Mouse (Mus musculus) heart, postnatal 14 days (tissue): ENCODE results near the gene C8g. TPM values are rescaled to one million over a fixed set of nuclear protein-coding genes. Genes with fewer than 3 reads are reported as not detected.

Experiments
- DNase-seq, 2 experiments: peaks; one replicate each; pipeline ENCODE4 v3.0.0; 2021 to 2022
- intact Hi-C: fragments of 180-260 bp; cut with DNase I; formaldehyde crosslinking; loops from one replicate; pipeline ENCODE4 v1.15.1; 2025
- long read RNA-seq, 2 experiments: library from polyadenylated mRNA; stranded (forward); transcript quantifications; one replicate each; pipeline ENCODE4 v2.0.0; 2021
- total RNA-seq, 2 experiments: library from RNA; stranded (reverse); gene quantifications; 2 replicates each; pipeline ENCODE4 v1.2.3; 2021

The C8g gene
- total RNA-seq = under 1 TPM; 0.51 to 0.98 TPM
- long read RNA-seq, experiment 1, partial matches to known transcripts = 0 of 2 reads
- long read RNA-seq, experiment 1, other reads (novel, unspliced or antisense) = 1 of 2 reads
- long read RNA-seq, experiment 2, partial matches to known transcripts = 0 of 1 reads
- long read RNA-seq, experiment 2, other reads (novel, unspliced or antisense) = 0 of 1 reads

DNA sequence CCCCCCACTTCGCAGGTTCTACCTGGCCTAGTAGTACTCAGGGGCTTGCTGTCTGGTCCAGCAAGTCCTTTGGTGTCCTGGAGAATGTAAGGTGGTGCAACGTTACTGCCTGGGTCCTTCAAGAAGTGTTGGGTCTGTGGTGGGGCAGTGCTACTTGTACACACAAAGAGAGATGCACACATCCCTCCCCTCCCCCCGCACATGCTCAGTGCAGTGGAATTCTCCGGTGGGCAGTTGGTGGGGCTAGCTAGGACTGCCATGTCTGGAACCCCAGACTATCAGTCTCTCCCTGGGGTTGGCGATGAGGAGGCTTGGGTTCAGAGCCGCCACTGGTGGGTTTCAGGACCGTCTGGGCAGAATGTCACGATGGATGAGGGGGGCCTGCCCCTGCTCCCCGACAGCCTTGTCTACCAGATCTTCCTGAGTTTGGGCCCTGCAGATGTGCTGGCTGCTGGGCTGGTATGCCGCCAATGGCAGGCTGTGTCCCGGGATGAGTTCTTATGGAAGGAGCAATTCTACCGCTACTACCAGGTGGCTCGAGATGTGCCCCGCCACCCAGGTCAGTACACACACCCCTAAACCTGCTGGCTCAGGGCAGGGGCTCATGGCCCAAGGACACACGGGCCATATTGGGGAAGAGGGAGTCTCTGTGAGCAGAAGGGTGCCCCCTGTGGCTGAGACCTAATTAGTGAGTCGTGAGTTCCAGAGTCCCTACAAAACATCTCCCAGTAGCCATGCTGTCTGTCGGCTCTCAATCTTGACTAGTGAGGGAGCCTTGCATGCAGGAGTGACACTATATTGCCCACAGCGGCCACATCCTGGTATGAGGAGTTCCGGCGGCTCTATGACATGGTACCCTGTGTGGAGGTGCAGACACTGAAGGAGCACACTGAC lies at the start of gene C8g:
Gene C8g, minus strand, starts transcription at position 127 of the 894 bp plus-strand sequence.
- DNase-seq = no peak
- intact Hi-C loops = no loop called here

DNA sequence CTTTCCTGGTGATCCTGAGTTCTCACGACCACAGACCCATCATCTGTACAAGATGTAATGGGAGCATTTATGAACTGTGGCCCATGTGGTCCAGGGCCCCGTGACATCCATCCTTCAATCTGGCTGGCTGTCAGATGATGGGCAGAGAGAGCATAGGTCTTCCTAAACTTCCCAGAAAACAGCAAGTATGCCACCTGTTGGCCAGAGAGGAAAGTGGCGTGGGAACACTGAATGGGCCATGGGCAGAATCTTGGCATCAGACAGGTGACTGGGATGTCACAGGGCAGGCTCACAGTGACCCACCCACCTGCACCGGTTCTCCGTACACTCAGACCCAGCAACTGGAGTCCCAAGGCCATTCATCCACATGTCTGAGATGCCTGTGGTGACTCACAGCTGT lies 49.7 kb upstream of the C8g start:
- intact Hi-C loops = loop anchor here (2.0 to 5.0 kb wide), 2 partner anchors 40 to 129 kb away; partner anchors contain the start of gene Fut7
- peak; percentile 31 to 65 for DNase-seq

DNA sequence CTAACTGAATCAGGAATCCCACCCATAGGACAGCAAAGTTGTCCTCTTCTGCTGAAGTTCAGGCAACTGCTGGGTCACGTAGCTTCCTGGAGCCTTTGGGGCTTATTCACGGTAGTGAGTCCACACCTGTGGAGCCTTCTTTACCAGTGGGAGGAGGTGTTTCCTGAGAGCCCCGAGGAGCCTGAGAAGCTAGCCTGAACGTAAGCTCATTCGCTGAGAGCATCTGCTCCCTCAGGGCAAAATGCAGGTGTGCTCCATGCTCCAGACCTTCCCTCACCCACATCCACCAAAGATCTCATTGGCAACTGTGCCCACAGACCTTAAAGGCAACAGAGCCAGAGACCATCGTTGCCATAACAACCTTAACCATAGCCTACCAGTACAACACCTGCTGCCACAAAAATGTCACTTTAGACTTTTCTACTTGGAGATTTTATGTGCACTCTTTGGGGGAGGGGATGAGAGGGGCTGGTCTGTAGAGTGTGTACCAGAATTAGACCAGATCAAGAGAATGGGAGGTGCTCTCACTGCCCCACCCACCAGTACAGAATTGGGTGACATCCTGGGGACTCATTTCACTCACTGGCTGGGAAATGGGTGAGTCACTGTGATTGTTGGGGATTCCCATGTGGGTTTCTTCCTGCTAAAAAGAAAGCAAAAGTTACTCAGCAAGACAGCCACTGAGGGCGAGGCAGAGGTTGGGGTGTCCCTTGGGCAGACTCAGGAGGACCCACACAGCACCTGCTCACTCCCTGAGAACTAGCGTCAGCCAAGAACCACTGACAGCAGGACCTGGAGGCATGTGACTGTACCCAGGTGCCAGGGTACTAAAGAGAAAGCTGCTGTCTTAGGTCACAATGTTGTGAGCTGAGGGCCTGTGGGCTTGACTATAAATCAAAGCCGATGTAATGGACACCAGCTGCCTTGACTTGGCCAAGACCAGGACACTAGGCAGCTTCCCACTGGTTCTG lies 47.8 kb upstream of the C8g start:
- no peak for DNase-seq
- intact Hi-C loops = no loop called here

DNA sequence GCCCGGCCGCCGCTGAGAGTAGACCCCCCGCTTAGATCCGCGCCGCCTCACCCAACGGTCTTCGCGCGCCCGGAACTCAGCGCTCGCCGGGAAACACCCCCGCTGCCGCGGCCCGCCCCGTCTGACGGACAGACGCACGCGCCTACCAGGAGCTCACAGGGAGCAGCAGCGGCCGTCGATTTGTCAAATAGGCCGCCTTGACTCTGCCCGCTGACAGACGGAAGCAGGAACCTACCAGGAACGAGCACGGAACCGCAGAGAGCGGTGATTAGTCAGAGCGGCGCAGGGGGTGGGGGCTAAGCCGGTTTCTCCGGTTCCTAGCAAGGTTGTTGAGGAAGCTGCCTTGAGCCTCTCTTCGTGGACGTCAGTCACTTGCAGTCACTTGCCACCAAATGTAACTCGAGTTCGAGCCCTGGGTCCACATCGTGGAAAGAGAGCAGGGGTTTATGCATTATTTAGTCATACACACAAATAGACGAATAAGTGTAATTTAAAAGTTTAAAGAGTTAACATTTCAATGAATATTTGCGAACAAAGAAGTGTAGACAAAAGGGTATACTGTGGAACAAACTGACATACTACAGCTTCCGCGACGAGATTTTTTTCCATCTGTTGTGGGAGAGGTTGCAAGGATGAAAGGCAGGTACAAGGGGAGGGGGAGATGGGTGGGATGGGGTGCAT lies 45.4 kb upstream of the C8g start, which contains the start of gene Traf2:
Gene Traf2, minus strand, starts transcription at position 130 of the 681 bp plus-strand sequence.
- DNase-seq = peak; percentile 98 to 99
- intact Hi-C loops = no loop called here

DNA sequence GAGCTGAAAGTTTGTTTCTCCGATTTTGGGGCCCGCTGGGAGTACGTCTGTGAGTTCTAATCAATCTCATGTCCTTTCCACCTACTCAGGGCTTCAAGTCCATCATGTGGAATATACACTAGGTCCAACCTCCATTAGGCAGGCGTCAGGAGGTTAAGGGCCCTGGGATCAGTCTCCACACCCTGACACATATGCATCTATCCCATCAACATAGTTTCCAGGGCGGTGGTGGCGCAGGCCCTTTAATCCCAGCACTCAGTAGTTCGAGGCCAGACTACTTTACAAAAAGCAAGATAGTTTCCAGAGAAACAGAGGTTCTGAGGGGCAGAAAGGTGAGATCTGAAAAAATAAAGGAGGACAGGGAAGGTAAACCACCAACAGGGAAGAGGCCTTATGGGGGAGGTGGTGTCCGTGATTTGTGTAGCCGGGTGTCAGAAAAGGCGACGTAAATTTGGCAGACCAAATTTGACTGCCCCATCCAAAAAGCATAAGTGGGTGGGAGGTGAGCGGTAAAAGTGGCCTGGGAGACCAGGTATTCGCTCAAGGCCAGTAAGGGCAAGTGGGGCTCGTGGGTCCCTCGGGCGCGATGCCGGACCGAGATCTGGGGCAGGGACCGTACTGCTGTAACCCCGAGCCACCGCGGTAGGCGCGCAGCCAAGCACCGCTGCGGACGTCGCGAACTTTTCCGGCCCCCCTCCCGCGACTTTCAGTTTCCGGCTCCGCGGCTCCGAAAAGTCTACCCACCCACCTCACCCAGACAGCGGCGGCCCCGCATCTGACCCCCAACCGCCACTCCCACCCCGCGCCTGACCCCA lies 44.7 kb upstream of the C8g start:
- peak in 1 of 2 experiments; percentile 86 for DNase-seq
- intact Hi-C loops = no loop called here

DNA sequence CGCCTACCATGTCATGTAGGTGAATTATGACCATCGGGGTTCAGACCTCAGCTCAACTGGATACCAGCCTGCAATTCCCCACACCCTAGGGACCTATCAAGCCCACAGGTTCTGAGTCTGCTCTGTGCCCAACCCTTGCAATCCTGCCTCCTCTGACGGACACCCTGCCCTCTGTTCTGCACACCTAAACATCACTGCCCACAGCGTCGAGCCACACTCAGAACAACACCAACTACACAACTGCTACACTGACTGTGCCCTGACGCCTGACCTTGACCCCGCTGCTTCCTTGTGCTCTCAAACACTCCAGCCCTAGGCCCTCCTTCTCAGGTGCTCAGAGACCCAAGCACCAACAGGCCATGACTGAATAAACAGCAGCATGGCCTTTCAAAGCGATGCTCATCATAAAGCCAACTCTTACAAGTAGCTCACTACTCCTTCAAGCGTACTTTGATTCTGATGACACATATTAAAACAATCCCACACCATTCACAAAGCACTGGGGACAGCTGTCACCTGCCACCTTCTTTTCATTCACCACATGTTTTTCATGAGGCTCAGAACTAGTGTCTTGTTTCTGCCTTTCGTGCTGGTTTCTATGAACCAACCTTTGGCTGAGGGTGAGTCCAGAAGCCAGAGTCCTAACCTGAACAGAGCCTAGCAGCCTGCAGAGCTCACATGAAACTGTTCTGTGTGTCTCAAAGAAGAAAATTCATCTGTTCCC lies 40.3 kb upstream of the C8g start:
- DNase-seq = no peak
- intact Hi-C loops = no loop called here

DNA sequence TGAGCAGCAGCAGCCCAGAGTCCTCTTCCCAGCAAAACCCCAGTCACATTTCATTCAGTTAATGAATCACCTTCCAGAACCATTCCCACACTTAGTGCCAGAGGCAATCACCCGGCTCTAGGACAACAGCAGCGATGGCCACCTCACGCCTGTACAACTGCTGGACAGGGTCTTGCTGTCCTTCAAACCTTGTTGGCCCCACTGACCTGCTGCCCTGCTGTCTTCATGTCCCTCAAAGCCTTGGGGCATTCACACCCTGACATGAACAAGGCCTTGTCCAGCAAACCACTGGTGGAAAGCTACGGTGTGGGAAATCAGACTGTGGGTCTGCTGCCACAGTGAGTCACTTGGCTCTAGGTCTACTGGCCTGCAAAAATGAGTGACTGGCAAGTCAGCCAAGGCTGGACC lies 39.0 kb upstream of the C8g start:
- intact Hi-C loops = no loop called here

DNA sequence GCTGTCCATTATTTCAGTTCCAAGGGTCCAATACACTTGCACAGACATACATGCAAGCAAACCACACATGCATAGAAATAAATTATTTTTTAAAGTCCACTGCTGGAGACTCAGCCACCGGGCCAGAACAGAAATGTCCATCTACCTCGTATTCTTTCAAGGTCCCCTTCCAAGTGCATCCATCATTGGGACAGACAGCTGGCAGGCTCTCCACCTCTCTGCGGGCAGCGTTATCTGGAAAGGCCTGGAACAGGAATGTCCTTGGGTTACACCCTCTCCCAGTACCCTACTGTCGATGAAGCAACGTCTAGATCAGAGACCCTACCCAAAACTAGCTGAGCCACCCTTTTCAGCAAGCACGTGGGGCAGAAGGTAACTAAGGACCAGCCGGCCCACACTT lies 35.0 kb upstream of the C8g start:
- DNase-seq = no peak
- intact Hi-C loops = no loop called here

More for the DNA sequence above, 39.0 kb upstream of the C8g start:
- DNase-seq = no peak

DNA sequence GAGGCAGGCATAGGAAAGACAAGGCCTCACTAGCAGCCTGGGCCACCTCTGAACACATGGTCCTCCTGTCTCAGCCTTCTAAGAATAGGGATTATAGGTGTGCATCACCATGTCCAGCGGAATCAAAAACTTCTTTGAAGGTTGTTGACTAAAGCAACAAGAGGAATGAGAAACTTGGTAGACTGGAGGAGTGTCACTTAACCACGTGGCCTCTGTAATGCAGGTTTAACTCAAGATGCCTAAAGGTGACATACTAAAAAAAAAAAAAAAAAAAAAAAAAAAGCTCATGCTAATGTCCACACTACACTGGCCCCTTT lies 33.3 kb upstream of the C8g start:
- DNase-seq = no peak
- intact Hi-C loops = no loop called here

DNA sequence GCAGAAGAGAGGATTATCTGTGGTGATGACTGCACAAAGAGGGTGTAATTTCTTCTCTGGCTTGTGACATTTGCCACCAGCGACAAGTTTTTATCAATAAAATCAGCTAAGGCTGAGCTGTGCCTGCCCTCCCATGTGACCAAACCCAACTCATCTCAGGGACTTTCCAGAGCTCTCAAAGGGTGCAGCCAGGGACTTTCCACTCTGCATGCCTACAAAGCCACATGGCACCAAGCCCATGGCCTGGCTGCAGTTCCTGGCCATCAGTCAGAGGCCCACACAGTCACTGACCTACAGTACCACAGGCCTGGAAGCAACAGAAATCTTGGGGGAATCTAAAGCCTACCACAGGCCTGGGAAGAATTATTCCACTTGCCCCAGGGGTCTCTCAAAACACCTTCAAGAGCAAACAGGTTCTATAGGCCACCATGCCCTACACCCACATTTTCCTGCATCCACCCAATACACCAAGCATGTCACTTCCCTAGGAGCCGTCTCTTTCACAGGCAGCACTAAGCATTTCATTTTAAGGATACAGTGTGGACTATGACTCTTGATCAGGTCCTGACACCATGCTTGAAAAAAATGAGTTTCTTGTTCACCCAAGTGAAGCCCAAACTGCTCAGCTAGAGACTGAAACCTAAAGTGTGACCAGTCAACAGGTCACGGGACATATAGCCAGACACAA lies 32.8 kb upstream of the C8g start:
- DNase-seq = peak; percentile 76 to 88
- intact Hi-C loops = no loop called here

DNA sequence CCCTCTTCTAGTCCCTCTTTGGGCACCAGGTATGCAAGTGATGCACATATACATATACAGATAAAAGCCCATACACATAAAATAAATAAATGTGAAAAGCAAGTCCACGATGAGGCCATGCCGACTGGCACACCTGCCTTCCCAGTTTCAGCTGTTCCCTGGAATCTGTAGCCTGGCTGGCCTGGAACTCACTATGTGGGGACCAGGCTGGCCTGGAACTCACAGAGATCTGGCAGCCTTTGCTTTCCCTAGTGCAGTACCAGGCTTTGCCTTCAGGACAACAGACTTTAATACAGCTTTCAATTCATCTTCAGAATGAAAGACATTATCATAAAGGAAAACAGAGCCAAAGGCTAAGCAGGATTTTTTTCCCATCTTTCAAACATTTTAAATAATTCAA lies 32.2 kb upstream of the C8g start:
- DNase-seq = no peak
- intact Hi-C loops = no loop called here

DNA sequence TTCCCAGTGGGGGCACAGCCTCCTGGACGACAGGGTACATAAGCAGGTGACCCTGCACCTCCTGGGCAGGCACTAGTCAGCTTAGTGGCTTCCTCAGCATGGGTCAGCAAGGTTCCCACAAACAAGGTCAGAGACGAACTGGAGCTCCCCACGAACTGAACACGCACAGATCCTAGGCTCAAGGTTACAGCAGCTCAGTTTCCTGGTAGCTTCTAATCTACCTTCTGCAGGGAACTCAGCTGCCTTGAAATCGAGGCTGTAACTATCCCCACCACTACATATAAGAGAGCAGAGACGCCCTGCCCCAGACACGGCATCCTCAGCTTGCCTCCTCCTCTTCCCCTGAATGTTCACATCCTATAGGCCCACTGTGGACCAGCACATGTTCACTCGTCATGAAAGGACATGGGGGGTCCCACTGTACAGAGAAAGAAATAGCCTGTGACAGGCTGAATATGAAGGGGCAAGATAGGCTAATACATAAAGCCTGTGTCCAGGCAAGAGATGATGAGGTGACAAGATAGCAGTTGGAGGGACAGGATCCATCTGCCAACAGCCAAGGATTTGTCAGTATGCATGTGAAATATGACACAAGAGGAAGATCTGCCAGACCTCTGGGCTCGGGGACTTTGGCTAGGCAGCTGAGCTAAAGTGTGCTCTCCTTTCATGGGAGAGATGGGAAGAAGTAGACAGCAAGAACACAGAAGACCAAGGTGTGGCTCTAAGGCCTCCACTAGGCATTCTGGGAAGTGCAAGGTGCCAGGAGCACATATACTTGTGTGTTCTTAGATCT lies 25.2 kb upstream of the C8g start:
- no peak for DNase-seq
- intact Hi-C loops = no loop called here

DNA sequence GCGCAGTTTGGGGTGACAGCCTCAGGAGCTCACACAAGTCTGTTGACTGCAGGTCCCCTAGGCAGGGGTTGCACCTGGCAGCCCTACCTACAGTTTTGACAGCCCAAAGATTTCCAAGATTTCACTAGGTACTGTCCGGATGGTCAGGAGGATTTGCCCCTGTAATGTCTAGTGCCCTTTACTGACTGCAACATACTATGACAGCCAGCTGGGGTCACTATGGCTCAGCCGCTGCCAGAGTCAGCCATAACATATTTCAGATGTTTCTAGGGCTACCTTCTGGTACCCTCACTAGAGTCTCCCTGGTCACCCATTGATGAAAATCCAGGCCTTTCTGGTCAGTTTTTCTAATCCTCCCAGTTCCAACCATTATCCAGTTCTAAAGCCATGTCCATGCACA lies 8.4 kb upstream of the C8g start:
- intact Hi-C loops = loop anchor here (2.0 kb wide), 1 partner anchor 41 kb away; no protein-coding TSS in a partner anchor

DNA sequence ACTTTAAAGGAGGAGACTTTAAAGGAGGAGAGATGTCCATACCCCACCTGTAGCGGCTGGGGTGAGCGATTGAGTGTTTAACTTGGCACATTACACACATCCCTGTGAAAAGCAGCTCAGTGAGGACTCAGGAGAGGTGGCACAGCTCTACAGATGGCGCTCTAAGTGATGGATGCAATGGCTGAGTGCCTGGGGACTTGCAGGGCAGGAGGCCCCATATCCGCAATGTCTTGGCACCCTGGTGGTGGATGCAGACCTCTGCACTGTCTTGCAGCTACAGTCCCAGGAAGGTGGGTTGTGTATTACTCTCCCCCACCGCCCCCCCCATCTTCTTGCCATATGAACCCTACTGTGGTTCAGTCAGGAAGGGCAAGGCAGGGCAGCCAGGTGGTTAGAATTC lies 5.4 kb upstream of the C8g start:
- no peak for DNase-seq

More for the DNA sequence above, 8.4 kb upstream of the C8g start:
- no peak for DNase-seq

DNA sequence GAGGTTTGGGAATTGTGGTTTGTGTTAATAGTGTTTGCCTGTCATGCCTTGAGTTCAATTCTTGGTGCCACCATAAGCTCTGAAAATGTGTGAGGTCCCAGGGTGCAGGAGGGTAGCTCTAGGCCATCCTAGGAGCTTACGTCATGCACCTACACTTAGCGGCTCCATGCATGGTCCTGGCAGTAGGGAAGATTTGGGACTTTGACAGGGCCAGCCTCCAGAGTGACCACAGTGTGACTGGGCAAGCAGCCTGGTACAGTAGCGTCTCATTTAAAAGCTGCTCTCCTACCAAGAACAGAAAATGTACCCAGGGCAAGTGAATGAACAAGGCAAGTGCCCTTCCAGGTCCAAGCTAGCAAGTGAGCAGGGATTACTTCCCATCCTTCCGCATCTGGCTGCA lies 4.3 kb upstream of the C8g start:
- intact Hi-C loops = no loop called here
- no peak for DNase-seq

More for the DNA sequence above, 5.4 kb upstream of the C8g start:
- intact Hi-C loops = no loop called here

DNA sequence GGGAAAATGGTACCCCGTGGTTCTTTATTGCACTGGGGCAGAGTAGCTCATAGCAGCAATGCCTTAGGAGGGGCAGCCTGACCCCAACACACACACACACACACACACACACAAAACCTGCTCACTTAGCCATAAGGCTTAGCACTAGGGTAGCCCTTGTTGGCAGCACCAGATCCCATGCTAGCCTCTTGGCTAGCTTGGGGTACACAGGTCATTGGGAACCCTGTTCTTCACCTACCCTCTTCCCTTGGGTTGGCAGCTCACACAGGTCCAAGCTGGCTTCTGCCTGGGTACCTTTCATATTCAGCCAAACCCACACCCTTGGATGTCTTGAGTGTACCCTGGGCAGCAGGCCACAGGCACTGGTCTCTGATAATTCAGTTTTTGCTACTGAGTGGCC lies 3.5 kb upstream of the C8g start:
- intact Hi-C loops = no loop called here
- no peak for DNase-seq

DNA sequence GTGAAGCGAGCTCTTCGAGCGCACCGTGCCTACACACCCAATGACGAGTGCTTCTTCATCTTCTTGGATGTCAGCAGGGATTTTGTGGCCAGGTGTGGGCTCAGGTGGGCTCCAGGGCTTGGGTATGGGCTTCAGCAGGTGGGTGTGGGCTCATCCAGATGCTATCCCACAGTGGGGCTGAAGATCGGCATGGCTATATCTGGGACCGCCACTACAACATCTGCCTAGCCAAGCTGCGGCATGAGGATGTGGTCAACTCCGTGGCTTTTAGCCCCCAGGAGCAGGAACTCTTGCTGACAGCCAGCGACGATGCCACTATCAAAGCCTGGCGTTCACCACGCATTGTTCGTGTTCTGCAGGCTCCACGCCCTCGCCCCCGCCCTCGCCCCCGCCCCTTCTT lies 3.0 kb upstream of the C8g start:
- intact Hi-C loops = no loop called here
- no peak for DNase-seq
